Mouse (Mus musculus): ENCODE results near the gene Ppp1r1b.
"Not testable (repeated sequence)": the region's sequence is repeated elsewhere in the genome, so short reads cannot be mapped to it uniquely, and the experiment has no call there.

The Ppp1r1b gene

DNA sequence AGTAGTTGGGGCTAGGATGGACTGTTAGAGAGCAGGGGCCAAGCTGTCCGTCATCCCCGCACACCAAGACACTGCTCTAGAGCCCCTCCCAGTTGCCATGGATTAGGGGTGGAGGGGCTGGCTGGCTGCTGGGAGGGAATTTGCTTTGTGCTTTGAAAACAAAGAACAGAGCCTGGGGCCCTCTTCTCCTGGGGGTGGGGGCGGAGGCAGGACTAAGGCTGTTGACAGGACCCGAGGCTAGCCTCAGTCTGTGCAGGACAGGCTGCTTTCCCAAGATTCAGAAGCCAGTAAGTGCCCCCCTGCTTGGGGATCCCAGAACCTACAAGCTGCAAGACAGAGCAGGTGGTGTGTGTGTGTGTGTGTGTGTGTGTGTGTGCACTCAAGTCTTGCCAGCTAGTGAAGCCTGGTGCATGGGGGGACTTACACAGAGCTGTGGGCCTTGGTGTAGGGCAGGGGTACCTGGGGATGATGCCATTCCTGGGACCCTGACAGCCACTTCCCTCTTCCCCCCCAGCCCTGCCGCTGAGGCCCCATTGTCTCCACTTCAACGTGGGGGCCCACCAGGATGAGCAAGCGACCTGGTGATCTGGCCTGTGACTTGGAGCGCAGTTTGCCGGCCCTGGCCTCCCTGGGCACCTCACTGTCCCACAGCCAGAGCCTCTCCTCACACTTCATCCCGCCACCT is 23.5 kb downstream of the Ppp1r1b start:
- no peak for DNase-seq (ENCODE audit: low read depth, low spot score)

DNA sequence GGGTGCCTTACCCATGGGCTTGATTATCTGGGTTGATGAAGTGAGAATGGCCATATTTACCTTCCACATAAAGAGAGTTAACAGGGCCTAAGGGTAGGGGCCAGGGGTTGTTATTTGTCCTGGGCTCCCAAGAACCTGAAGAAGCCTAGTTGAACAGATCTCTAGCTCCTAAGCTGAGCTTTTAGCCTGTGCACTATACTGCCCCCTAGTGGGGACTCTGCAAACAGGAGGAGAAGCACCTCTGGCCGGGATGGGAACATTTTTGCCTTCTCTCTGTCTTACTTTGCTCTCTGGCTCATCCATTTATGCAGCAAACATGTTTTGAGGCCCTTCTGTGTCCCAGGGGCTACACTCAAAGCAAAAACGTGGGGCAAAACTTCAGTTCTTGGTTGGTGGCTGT is 24.2 kb downstream of the Ppp1r1b start:
- DNase-seq (ENCODE audit: low read depth, low spot score), result peak; percentile 47

DNA sequence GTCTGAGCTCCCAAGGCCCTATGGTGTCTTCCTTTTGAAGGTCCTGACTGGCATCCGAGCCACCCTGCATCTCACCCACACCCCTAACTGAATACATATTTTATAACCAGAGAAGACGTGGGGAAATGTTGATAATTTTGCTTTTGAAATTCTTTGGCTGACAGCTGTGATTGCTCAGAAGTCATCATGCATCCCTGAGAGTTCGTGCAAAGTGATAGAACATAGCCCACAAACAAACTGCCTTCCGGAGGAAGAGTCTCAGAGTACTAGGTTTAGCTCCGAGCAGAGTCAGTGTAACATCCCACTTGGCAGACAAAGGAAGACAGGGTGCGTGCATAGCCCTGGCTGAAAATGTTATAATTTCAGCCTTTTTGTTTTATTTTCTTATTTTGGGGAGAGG is 25.0 kb downstream of the Ppp1r1b start:
- no peak for DNase-seq (ENCODE audit: low read depth, low spot score)

DNA sequence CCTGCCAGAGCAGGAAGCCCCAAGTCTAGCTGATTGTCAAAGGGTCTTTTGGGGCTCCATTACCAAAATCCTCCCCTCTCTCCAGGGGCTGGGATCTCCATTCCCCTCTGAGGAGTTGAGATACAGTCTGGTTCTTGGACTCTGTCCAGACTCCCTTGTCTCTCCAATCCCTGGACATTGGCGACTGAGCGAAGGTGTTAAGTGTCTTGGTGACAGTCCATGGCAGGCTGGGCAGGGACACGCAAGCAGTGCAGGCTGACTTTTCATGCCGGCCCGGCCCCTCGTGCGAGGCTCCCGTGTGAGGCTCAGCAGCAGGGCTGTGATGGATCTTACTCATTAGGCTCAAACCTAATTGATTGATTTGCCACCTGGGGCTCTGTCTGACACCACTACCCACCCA is 26.1 kb downstream of the Ppp1r1b start:
- DNase-seq (ENCODE audit: low read depth, low spot score), result no peak

DNA sequence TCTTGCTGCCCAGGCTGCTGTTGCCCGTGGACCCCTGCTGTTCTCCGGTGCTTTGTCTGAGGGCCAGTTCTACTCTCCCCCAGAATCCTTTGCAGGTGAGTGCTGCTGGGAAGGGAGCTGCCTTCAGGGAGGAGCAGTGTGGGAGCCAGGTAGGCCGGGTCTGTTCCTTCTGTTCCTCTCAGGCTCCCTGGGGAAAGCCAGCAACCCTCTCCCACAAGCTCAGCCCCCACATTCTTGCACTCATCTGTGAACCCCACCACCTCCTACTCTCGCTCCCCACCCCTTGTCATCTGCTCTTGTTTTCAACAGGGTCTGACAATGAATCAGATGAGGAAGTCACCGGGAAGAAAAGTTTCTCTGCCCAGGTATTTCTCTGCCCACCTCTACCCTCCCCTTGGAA is 28.6 kb downstream of the Ppp1r1b start:
- DNase-seq (ENCODE audit: low read depth, low spot score), result no peak

DNA sequence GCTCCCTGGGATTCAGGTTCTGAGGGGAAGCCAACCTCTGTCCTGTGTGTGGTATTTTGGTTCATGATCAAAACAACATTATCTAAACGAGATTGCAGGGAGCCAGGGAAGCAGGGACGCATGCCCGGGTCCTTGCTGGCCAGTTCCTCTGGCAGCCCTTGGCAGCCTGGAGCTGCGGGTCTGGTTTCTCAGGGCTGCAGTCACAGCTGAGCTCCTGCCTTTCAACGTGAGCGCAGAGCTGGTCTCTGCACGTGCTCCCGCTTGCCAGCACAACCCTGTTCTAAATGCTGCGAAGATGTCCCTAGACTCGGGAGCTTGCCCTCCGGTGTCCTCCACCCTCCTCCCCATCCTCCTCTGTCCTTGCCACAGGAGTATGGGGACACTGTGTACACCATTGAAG is 29.6 kb downstream of the Ppp1r1b start:
- no peak for DNase-seq (ENCODE audit: low read depth, low spot score)

DNA sequence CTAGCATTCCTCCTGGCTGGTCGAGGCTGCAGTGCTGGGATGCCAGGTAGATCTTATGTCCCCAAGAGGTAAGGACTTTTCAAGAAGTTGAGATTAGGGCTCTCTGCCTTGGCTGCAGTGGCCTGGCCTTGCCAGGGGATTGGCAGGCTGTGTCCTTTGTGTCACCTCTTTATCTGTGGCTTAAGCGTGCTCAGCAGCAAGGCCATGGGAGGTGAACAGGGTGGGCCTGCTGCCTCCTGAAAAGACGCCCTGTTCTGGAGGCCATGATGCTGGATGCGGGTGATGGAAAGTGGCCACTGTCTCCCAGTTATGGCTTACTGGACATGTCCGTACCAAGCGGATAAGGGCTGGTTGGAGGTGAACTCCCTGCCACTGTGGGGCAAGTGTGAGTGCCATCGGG is 31.2 kb downstream of the Ppp1r1b start:
- no peak for DNase-seq (ENCODE audit: low read depth, low spot score)

DNA sequence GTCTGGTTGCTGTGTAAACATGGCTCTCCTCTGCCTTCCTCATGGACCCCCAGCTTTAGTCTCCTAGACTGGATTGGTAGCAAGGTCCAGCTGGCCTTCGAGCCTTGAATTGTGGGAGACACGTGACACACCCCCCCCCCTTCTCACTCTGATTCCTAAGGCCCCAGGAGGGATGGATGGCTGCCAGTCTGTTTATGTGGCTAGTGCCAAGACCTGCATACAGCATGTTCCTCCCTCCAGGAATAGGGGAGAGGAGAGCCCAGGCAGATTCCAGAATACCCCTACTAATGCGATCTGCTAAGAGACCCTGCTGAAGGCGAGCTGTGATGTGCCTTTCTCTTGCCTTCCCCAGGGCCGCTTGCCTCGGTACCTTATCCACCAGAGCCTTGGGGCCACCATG is 31.9 kb downstream of the Ppp1r1b start:
- no peak for DNase-seq (ENCODE audit: low read depth, low spot score)

DNA sequence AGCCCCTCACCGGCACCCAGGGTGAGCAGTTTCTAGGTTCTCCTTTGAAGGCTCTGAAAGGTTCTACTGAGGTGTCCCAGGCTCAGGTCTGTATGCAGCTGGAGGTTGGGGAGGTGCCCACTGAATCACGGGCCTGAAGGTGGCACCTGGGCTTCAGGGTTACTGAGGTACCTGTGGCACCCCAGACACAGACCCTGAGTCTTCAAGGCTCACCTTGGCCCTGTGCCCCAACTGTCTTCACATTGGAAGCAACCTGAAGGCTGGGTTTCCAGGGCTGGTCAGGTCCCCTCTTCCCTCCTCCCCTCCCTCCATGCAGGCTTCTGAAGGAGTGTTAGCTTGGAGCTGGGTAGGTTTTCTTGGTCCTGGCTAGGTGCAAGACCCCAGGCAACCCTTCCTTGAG is 33.4 kb downstream of the Ppp1r1b start:
- no peak for DNase-seq (ENCODE audit: low read depth, low spot score)

DNA sequence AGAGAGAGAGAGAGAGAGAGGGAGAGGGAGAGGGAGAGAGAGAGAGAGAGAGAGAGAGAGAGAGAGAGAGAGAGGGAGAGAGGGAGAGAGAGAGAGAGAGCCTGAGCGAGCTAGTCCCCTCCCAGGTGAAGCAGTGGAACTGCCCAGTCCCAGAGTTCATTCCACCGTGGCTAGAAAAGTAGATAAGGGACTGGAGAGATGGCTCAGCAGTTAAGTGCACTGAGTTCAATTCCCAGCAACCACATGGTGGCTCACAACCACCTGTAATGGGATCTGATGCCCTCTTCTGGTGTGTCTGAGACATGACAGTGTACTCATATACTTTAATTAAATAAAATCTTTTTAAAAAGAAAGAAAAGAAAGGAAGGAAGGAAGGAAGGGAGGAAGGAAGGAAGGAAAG is 34.2 kb downstream of the Ppp1r1b start:
- not testable (repeated sequence) for DNase-seq (ENCODE audit: low read depth, low spot score)

DNA sequence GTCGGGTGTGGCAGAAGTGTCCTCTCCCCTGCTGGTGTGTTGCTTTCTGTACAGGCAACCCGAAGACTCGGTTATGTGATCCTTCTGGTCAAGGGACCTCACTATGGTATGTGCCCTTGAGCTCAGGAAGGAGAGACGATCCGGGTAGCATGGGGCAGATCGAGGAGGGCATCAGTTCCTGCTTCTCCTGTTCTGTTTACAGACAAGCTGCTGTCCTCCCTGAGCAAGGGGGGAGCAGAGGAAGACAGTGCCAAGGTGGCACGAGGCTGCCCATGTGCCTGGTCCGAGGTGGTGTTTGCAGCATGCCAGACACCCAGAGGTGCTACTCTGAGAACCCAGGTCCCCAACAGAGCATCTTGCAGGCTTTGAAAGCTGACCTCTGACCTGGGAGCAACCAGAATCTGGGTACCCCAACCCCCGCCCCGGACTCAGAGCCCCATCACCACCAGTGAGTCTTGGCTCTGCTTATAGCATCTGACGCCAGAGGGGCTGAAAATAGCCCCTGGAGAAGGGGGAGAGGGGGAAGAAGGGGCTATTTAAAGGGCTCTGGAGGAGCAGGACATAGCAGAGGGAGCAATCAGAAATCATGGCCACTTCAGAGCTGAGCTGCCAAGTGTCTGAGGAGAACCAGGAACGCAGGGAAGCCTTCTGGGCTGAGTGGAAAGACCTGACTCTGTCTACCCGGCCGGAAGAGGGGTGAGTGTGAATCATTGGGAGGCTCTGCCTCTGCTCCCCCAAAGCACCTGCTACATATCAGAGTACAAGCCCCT is 35.2 kb downstream of the Ppp1r1b start, which contains the start of gene Tcap:
TSS of gene Tcap (plus strand) at position 551 of the 770 bp plus-strand sequence.
- DNase-seq (ENCODE audit: low read depth, low spot score), result no peak

DNA sequence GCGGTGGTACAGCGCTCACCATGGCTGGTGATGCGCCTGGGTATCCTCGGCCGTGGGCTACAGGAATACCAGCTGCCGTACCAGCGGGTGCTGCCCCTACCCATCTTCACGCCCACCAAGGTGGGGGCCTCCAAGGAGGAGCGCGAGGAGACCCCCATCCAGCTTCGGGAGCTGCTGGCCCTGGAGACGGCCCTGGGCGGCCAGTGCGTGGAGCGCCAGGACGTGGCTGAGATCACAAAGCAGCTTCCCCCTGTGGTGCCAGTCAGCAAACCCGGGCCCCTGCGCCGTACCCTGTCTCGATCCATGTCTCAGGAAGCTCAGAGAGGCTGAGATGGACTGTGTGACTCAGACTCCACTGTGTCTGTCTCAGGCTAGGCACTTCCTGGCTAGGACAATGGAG is 36.0 kb downstream of the Ppp1r1b start:
- no peak for DNase-seq (ENCODE audit: low read depth, low spot score)

DNA sequence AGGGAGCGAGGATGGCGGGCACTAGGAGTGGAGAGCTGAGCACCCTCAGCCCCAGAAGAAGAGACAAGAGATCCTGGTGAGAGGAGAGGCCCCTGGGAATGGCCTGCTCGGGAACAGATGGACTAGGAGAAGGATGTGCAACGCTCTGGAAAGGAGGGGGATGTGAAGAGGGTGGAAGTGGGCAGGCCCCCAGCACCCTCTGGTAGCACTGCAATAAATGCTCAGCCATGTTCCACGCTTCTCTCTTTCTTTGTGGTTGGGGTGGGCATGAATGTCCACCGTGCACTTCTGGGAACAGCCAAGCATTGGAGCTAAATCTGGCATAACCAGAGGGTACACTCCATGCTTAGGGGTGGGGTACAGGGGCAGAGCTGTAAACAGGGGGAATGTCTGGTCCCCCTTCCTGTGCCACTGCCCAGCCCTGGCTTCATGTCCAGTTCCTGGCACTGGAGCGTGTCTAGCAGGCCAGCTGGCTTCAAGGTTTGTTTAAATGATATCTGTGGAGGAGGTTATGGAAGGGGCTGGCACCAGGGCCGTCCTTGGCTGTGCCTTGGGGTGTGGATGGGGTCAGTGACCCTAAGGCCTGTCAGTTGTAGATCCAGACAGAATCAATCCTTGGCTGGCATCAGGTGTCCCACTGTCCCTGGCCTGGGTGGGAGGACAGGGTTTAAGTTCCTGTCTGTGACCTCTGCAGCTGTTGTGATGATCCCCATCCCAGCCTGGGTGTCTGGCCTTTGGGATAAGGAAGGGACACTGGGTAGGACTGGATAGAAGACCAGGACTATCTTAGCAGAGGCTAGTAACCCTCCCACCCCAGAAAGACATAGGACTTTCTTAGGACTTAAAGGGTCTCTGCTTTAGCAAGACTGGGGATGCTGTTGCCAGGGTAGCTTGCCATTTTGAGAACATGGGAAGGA is 36.8 kb downstream of the Ppp1r1b start:
- DNase-seq (ENCODE audit: low read depth, low spot score), result no peak

DNA sequence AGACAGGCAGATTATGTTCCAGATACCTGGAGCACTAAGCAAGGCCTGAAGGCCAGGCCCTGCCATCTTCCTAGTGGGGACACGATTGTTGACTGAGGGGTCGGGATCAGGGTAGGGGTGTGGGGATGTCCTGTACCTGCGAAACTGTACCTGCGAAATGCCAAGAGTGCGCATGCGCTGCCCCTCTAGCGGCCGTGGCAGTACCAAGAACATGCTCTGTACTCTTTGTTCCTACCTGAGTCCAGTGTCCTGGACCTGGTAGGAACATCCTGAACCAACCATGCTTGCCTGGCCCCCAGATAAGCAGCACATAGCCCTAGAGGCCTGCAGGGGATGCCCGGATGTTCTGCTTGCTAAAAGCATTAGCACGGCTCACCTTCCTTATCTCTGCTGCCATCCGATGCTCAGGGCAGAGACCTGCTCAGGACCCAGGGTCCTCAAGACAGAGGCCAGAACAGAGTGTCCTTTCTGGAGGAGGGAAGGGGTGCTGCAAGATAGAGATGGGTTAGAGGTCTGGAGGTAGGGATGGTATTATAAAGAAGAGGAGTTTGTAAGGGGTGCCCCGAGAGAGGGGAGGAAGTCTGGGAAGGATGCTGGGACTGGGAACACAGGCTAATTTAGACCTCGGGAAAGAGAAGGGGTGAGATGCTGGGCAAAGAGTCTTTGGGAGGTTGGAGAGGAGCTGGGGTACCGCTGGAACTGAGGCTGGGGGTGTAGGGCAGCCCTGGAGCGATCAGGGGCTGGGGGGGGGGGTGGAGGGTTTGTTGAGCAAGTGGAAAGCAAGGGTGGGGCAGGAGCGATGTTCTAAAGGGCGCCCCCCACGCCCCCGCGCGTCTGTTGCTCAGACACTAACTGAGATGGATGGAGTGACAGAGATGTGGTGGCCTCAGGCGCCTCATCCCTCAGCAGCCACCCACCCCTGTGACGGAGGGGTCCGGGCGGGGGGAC is 37.7 kb downstream of the Ppp1r1b start, which contains the start of gene Pnmt:
TSS of gene Pnmt (plus strand) at position 813 of the 948 bp plus-strand sequence.
- DNase-seq (ENCODE audit: low read depth, low spot score), result no peak

DNA sequence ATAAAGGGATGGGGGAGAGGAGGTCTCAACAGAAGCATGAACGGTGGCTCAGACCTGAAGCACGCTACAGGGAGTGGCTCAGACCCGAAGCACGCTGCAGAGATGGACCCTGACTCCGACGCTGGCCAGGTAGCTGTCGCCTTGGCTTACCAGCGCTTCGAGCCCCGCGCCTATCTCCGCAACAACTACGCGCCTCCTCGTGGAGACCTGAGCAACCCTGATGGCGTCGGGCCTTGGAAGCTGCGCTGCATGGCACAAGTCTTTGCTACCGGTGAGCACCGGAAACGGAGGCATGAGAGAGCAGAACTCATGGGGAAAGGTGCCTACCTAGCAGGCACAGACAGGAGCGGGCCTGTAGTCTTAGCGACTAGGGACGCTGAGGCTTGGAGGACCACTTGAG is 38.4 kb downstream of the Ppp1r1b start:
- no peak for DNase-seq (ENCODE audit: low read depth, low spot score)

DNA sequence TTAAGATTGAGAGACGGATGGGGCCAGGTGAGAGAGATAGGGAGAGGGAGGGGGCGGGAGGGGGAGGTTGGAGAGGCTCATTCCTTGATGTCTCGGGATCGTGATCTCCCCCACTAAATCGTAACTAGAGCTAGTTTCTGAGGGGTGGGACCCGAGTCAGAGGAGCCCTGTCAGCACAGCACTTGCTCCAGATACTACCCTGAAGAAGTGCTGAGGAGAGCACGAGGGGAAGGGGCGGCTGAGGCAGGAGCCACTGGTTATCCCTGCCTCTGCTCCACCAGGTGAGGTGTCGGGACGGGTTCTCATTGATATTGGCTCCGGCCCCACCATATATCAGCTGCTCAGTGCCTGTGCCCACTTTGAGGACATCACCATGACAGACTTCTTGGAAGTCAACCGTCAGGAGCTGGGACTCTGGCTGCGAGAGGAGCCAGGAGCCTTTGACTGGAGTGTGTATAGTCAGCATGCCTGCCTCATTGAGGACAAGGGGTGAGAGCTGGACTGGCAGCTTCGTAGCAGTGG is 38.9 kb downstream of the Ppp1r1b start:
- no peak for DNase-seq (ENCODE audit: low read depth, low spot score)

DNA sequence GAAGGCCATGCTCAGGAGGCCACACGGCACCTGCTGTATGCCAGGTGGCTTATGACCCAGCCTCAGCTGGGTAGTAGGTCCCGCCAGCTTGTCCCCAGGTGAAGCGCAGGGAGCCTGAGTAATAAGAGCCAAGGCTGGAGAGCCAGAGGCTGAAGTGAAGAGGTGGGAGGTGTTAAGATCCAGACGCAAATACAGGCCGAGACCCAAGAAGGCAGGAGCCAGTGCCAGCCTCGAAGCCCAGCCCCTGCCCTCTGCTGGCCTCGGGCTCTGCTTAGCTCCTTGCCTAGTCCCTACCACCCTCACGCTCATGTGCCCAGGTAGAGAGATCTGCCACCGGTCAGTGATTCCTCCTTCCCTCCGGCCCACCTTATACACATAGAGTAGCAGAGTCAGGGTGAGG is 40.1 kb downstream of the Ppp1r1b start:
- DNase-seq (ENCODE audit: low read depth, low spot score), result no peak

DNA sequence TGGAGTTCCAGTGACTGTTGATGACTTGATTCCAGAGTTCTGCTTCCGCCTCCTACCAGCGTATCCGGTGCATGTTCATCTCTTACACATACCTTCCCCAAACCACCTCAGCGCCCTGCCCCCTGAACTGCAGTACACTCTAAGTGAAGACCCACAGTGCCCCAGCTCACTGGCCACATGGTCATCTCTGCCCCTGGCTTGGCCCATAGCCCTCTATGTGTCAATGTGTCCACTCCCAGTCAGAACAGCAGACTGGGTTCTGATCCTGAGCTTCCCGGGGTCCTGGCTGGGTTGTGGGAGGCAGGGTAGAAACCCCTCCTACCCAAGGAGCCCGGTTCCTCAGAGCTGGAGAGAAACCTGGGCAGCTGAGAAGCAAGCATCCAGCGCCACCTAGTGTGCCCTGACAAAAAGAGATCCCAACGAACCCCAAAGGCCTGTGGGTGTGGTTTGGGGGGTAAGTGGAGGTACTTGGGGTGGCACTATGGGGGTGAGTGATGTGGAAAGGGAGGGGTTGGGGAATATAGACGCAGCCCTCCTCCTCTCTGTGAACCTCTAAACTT is 41.1 kb downstream of the Ppp1r1b start:
- peak; percentile 38 for DNase-seq (ENCODE audit: low read depth, low spot score)

DNA sequence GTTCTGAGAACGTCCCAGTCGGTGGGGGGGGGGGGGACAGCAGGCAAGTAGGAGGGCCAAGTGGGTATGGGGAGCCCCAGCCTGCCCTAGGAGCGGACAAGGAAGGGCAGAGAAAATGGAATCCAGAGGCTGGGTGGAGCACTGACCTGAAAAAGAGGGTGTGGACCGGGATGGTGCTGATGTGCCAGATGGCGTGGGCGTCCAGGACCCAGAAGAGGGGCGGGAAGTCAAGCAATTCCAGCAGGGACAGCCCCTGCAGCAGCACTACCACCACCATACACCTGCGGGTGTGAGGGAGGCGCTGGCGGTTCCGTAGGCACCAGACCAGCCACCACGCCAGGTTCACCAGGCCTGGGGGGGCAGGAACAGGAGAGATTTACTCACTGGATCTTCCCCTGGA is 41.9 kb downstream of the Ppp1r1b start:
- no peak for DNase-seq (ENCODE audit: low read depth, low spot score)

DNA sequence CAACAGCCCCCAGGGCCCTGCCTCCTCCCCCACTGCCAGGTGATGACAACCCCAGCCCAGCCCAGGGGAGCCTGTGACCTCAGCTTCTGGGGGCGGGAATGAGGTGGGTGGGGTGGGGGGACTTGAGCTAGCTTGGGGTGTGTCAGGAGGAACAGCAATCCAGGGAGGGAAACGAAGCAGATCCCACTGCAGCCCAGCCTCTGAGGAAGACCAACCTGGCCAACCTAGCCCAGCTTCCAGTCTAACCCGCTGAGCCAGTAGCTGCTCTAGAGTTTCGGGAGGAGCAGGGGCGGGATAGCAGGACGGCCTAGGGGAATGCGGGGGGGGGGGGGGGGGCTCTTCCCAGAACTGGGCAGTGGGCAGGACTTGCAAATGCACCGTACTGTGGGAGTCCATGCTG is 43.8 kb downstream of the Ppp1r1b start:
- DNase-seq (ENCODE audit: low read depth, low spot score), result no peak

All from retina, adult 2 months (tissue).